Mouse (Mus musculus) urinary bladder, postnatal 25 days (tissue): ENCODE measurements around the gene Bglap.
"Not testable (repeated sequence)": the region's sequence is repeated elsewhere in the genome, so short reads cannot be mapped to it uniquely, and the experiment has no call there.

Experiments
- DNase-seq: peaks from one replicate; pipeline ENCODE4 v3.0.0; 2022; ENCODE audit warnings: low spot score

The Bglap gene

GRCm38 (mm10) chr3:88384364-88384763, at the start of gene Bglap:
TSS of gene Bglap (minus strand) at chr3:88384464.
- DNase-seq, result no peak

DNA sequence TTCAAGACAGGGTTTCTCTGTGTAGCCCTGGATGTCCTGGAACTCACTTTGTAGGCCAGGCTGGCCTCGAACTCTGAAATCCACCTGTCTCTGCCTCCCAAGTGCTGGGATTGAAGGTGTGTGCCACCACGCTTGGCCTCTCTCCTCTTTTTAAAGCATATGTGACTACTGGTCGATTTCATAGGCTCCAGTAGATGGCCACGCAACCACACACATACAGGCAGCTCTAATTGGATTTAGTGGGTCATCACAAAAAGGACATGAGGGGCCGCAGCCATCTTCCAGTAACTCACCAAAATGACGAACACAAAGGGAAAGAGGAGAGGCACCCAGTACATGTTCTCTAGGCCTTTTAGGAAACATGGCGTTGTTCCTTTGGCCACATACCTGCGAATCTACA, 44.4 kb upstream of the Bglap start:
- not testable (repeated sequence) for DNase-seq

DNA sequence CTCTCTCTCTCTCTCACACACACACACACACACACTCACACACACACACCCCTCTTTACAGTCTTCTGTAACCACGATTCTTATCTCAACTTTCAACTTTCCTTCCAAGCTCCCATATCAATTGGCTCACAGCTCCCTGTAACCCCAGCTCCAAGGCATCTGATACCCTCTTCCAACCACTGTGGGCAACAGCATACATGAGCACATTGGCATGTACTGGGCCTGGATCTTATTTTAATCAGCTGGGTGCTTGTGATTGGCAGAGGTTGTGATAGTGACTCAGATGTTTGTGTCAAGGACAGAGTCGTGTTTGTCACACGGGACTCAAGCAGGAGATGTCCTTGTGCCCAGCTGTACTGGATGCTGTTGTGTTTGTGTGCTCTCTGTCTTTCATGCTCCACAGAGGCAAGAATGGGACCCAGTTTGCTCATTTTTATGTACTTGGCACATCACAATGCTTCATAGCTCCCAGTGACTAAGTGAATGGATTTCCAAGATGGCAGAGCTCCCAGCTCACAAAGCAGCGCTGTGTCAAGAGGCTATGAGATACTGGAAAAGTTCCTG, 43.2 kb upstream of the Bglap start:
- no peak for DNase-seq

GRCm38 (mm10) chr3:88425708-88426420, 41.6 kb upstream of the Bglap start:
- DNase-seq, result no peak

- DNase-seq, result no peak
Observed at GRCm38 (mm10) chr3:88425330-88425689, 41.0 kb upstream of the Bglap start.

GRCm38 (mm10) chr3:88424605-88425329, 40.5 kb upstream of the Bglap start, which contains the start of gene Slc25a44:
TSS of gene Slc25a44 (minus strand) at chr3:88425139.
- peak; percentile 89 for DNase-seq

DNA sequence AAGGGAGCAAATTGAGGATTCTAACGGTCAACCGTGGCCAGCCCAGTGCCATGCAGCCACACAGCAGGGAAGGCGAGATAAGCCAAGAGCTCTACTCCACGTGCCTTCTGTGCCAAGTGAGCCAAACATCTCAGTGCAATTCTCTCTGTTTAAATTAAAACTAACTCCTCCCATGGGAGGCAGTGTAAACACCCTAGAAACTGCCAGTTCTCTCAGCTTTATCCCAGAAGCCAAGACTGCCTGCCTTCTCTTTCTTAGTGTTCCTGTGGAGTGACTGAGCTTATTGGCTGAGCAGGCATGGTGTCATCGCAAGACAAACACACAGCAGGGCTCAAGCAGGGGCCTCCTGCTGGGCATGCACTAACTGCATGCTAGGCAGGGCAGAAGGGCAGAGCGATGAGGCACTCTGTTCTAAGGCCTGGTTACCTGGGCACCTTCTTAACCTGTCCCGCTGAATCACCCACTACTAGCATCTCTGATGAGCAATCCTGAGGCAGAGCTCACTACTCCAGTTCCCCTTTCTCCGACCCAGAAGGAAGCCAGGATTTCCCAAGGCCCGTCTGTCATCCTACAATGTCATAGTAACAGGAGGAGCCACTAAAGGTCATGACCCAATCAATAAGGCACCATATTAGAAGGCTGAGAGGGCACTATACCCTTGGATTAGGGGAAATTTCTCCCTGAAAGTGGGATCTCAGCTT, 37.9 kb upstream of the Bglap start:
- DNase-seq, result no peak

DNA sequence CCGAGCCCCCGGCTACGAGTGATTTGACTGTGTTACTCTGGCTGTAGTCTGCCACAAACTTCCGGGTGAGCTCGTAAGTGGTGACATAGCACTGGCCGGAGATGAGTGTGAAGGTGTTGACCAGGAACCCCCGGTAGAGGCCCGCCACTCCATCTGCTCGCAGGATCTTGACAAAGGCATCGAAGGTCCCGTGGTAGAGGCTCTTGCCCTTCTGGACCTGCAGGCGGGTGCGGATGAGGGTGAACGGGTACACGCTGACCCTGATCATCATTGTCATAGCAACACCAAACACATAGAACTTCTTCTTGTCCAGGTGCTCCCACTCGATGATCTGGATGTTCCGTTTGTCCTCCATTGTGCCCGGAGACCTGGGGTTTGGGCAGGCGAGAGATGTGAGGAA, 36.5 kb upstream of the Bglap start:
- no peak for DNase-seq

DNA sequence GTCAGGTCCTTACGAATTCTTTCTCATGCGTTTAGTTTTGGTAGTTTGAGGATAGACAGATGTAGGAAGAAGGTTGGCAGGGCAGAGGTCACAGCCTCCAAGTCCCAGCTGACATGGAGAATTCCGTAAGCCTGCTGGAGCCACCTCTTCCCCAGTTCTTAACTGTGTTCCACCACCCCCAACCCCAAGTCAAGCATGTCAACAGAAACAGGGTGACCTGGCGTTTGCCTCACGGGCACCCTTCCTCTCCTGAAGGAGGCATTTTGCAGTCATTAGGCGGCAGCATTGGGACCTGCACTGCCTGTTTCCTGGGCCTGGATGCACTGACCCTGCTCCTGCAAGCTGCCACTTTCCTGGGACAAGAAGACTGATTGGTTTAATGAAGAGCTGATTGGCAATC, 33.8 kb upstream of the Bglap start:
- no peak for DNase-seq

GRCm38 (mm10) chr3:88415668-88416067, 31.4 kb upstream of the Bglap start:
- DNase-seq, result no peak

GRCm38 (mm10) chr3:88412636-88413035, 28.4 kb upstream of the Bglap start:
- DNase-seq, result no peak

- no peak for DNase-seq
Observed at GRCm38 (mm10) chr3:88411681-88412080, 27.4 kb upstream of the Bglap start.

DNA sequence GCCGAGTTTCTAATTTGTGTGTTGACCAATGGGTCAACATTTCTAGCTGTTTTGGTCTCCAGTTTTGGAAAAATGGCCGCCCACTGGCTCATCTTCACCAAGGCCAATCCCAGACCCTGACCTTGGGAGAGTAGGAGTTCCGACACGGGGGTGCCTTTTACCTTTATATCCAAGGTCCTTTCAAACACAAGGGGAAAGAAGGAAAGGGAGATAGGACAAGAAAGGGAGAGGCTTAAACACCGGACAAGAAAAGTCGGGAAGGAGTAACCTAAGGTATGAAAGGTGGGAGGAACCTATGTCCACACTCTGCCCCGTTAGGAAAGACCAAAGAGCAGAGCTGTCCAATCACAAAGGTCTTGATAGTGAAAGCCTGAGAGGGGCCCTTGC, 26.4 kb upstream of the Bglap start:
- no peak for DNase-seq

GRCm38 (mm10) chr3:88409741-88410644, 25.7 kb upstream of the Bglap start, which contains the start of gene Pmf1:
TSS of gene Pmf1 (minus strand) at chr3:88410331.
- peak; percentile 82 for DNase-seq

DNA sequence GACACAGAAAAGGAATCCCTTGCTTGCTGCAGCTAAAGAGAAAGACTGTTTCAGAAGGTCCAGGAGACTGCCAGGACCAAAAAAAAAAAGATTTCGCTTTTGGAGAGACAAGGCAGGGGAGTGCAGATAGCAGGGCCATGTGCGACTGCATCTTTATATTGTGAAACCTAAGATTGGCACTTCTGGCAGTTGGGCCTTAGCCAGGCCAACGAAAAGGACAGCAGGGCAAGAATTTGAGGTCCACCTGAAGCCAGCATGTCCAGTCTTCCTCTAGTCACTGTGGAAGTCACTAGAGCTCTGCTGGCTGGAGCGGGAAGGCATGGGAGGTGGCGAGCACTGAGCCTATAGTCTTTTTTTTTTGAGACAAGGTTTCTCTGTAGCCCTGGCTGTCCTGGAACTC, 24.7 kb upstream of the Bglap start:
- no peak for DNase-seq

DNA sequence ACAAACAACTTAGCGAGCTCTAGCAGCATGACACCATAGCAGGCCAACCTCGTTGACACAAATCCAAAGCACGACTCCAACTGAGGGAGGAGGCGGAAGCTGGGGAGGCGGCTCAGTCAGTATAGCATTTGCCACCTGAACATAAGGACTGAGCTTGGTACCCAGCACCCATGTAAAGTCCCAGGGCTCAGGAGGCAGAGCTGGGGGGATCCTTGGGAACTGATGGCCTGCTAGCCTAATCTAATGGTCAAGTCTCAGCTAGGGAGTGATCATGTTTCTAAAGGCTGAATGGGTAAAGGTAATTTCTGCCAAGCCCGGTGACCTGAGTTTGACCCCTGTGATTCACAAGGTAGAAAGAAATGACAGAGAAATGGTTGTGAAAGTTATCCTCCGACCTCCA, 23.3 kb upstream of the Bglap start:
- DNase-seq, result no peak

GRCm38 (mm10) chr3:88407090-88407489, 22.8 kb upstream of the Bglap start:
- peak; percentile 46 for DNase-seq

DNA sequence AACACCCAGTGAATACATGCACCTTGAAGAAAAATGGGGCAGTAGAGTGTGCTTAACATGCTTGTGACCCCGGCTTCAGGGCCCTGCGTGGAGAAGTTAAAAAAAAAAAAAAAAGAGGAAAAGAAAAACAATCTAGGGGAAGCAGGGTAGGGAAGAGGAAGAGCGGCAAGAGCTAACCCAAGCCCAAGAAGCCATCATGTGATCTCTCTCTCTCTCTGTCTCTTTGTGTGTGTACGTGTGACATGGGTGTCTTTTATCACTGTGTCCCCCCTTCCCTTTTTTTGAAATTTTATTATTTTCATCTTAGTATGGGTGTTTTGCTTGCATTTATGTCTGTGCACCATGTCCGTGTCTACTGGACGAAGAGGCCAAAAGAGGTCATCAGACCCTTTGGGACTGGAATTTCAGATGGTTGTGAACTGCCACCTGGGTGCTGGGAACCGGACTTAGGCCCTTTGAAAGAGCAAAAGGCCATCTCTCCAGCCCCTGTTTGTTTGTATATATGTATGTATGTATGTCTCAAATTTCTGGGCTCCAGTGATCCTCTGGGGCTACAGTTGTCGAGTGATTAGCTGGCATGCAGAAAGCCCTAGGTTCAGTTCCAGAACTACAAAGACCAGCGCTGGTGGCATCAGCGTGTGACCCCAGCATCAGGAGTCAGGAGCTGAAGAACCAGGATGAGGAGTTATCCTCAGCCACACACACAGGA, 19.4 kb upstream of the Bglap start:
- no peak for DNase-seq

- DNase-seq, result no peak
Observed at GRCm38 (mm10) chr3:88398666-88399065, 14.4 kb upstream of the Bglap start.

GRCm38 (mm10) chr3:88395742-88396141, 11.5 kb upstream of the Bglap start:
- DNase-seq, result no peak

GRCm38 (mm10) chr3:88395288-88395687, 11.0 kb upstream of the Bglap start:
- no peak for DNase-seq
